Mouse (Mus musculus) megakaryocyte, adult 5-6 weeks (primary cell): ENCODE measurements around the gene 2810006K23Rik. TPM values are rescaled to one million over a fixed set of nuclear protein-coding genes. Genes with fewer than 3 reads are reported as not detected.
A peak's percentile ranks its signal among the peaks of the same experiment; 100 is the strongest.
"Not testable (repeated sequence)": the region's sequence is repeated elsewhere in the genome, so short reads cannot be mapped to it uniquely, and the experiment has no call there.

ENCODE experiments used
- ATAC-seq: 2 replicates; pipeline ENCODE4 v1.8.0; 2016; ENCODE audit warnings: mild to moderate bottlenecking, inconsistent platforms; ENCODE audit not compliant: poor library complexity, severe bottlenecking
- total RNA-seq, 2 experiments: library from RNA; stranded (forward) in 1 of 2; stranded (reverse) in 1 of 2; fragments of 153-499, 151-499 nt in 1 of 2; fragments of 221-1000, 200-1000 nt in 1 of 2; gene quantifications; 2 replicates each; pipeline versions ENCODE4 v1.2.3 to v1.2.4; 2015 to 2017

2810006K23Rik gene
- total RNA-seq (2015) = 4.6 and 9.0 TPM in 2 replicates
- 7.6 and 14.2 TPM in 2 replicates for total RNA-seq (2017)

- peak; percentile 92 for ATAC-seq
Observed at GRCm38 (mm10) chr5:124327510-124328364, at the start of gene 2810006K23Rik, which contains the start of gene Mphosph9. TSS of gene 2810006K23Rik (plus strand) at chr5:124328089. TSS of gene Mphosph9 (minus strand) at chr5:124327972.

- no peak for ATAC-seq
Observed at GRCm38 (mm10) chr5:124282854-124283253, 45.0 kb upstream of the 2810006K23Rik start.

DNA sequence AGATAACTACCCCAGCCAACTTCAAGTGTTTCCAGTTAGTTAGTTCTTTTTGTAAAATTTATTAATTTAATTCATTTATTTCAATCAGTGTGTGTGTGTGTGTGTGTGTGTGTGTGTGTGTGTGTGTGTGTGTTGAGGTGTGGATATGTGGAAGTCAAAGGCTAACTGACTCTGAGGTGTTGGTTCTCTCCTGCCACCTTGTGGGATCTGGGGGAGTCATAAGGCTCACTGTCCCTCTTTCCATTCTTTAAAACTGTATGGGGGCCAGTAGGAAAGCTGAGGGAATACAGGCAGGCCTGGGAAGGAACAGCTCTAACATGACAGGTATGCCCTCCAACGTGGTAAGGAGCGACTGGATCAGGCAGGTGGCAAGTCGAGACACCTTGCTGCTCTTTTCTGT is 43.6 kb upstream of the 2810006K23Rik start:
- ATAC-seq = no peak

GRCm38 (mm10) chr5:124287616-124288247 is 40.2 kb upstream of the 2810006K23Rik start:
- ATAC-seq = no peak

DNA sequence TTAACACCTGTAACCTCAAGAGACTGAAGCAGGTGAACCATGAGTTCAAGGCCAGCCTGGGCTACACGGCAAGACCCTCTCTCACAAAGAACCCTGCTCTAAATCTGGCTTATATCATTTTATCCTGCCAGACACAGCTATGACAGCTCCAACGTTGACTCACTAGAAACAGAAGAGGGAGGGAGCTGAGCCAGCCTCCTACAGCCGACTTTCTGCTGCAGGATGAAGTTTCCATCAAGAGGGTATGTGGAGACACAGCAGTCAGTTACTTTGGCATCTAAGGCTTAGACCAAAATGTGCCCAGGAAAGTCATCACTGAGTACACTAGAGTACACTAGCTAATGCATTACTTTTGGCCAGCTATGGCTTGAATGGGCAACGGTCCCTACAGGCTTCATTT is 37.7 kb upstream of the 2810006K23Rik start:
- no peak for ATAC-seq

- ATAC-seq = no peak
Observed at GRCm38 (mm10) chr5:124293967-124294366, 33.9 kb upstream of the 2810006K23Rik start.

DNA sequence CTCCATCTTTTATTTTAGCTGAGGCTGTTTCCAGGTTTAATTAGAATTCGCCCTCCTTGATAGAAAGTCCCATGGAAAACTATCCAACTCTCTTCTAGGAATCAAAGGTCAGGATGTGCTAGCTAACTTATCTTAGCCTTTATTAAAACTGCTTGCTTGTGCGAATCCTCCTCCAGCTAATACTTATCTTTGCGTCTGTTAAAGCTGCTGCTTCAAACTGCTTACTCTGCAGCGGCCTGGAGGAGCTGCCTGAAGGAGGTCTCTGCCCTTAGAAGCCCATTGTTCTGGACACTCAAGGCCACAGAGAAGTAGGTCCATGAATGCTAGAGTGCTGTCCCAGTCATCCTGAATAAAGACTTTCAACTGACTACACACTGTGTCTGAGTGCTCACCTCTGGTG is 31.4 kb upstream of the 2810006K23Rik start:
- no peak for ATAC-seq

- ATAC-seq = not testable (repeated sequence)
Observed at GRCm38 (mm10) chr5:124299307-124299706, 28.6 kb upstream of the 2810006K23Rik start.

DNA sequence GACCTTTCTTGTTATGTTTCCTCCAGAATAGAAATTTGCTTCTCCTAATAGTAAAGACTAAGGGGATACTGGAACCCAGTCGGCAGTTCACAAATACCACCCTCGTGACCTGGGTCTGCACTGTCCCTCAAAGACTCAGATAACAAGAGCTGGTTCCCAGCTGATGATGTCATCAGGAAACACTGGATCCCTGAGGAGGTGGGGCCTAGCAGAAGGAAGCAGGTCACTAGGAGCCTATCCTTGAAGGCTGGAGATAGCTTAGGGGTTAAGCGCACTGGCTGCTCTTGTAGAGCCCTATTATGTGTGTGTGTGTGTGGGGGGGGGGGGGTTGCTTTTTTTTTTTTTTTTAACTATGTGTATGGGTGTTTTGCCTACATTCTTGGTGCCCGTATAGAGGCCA is 27.8 kb upstream of the 2810006K23Rik start:
- no peak for ATAC-seq

- not testable (repeated sequence) for ATAC-seq
Observed at GRCm38 (mm10) chr5:124302853-124303252, 25.0 kb upstream of the 2810006K23Rik start.

GRCm38 (mm10) chr5:124309155-124309554 is 18.7 kb upstream of the 2810006K23Rik start:
- no peak for ATAC-seq

DNA sequence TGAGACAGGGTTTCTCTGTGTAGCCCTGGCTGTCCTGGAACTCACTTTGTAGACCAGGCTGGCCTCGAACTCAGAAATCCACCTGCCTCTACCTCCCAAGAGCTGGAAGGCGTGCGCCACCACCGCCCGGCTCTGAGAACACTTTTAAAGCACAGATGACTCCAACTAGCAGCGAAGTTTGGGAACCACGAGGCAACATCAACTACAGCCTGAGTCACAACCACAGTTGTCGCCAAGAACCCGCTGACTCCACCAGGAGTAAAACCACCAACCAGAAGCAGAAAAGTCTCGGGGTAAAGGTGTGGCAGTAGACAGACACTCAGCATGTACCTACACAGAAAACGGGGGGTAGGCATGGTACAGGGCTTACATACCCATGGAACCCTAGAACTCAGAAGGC is 17.8 kb upstream of the 2810006K23Rik start:
- no peak for ATAC-seq

DNA sequence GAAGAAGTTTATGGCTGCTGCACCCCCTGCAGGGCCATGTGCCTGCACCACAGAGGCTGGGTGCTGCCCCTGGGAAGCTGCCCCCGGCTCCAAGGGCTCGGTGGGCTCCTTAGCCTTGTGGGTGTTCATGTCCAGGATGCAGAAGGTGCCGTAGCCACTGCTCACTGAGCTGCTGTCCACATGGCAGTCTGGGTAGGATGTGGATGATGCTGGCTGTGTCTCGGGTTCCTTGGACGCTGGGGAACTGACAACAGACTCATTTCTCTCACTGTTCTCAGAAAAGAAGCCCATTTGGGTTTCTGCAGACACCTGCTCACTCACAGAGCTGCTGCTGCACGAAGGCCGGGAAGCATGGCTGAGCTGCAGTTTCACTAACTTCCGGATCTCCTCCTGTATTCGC is 12.4 kb upstream of the 2810006K23Rik start:
- ATAC-seq = no peak

DNA sequence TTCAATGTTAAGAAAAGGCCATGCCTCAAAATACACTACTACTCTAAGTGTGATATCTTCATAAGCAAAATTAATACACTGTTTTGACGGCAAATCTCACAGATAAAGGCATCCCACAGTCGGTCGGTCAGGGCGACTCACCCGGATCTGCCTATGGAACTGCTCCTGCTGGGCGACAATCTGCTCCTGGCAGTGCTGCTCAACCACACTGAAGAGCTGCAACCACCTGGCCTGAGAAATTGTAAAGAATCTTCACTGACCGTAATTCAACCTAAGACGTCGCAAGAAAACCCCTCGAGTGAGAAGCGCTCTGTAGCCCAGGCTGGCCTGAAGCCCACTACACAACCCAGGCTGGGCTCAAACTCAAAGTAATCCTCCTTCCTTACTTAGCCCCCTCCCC is 11.9 kb upstream of the 2810006K23Rik start:
- ATAC-seq = no peak

DNA sequence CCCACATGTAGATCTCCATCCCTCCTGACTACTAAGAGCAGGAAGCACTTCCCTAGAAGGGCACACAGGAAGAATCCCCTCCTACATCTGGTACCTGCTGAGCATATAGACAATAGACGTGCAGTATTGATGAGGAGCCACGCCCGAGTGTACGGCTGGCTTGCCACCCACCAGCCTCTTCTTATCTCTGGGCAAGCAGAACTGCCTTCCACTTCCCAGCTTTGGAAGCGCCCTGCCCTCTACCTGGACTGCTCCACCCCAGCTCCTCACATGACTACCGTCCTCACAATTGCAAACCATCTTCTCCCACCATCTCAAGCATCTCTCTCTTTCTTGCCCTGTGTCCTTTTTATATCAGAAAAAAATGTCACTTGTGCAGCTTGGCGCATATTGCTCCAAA is 10.2 kb upstream of the 2810006K23Rik start:
- ATAC-seq = no peak

DNA sequence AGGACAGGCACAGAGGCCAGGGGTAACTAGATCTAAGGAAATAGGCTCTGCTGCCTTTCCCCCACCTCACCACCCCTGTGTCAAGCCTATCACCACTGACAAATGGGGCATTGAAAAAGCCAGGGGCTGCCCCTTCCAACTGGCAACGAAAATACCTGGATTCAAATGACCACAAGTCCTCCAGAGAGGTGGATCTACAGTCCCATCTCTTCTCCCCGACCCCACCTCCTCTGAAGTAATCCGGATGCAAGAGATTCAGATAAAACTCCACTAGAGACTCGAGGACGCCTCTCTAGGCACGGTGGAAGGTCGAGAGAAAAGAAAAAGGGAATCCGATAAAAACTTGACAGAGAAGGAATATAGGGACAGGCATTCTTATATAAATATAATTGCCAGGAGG is 1.1 kb upstream of the 2810006K23Rik start:
- no peak for ATAC-seq

DNA sequence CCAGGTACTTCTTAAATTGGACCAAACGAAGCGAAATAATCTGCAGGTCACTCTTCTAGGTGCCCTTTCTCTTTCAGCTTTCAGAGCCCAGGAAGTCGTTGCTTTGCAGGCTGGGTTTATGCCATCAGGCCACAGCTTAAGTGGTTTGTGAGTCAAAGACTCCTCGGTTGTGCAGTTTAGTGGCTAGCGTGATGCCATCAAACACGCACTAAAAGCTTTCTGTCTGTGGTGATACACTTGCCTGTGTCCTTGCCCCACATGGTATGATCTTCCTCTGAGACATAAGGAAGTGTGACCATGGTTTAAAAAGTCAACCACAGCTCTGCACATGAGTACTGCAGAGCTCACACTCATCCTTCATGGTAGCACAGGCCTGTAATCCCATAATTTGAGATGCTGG is 2.2 kb downstream of the 2810006K23Rik start:
- ATAC-seq = no peak

DNA sequence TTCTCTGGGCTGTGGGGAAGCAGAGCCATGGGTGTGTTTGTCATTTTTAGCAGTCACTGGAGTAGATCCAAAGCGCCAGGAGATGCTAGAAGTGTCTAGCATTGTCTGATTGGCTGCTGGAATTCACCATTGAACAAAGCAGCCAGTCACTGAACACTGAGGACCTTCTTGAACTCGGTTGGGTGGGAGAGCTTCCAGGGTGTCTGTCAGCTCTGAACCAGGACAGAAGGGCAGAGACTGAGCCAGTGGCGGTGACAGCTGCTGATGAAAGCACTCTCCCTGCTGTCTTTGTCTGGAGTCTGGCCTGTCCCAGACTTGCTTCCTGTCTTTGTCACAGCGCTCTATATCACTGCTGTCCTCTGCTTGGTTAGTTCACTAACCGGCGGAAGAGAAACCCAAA is 6.5 kb downstream of the 2810006K23Rik start:
- ATAC-seq = no peak

GRCm38 (mm10) chr5:124337103-124337502 is 9.2 kb downstream of the 2810006K23Rik start:
- no peak for ATAC-seq

DNA sequence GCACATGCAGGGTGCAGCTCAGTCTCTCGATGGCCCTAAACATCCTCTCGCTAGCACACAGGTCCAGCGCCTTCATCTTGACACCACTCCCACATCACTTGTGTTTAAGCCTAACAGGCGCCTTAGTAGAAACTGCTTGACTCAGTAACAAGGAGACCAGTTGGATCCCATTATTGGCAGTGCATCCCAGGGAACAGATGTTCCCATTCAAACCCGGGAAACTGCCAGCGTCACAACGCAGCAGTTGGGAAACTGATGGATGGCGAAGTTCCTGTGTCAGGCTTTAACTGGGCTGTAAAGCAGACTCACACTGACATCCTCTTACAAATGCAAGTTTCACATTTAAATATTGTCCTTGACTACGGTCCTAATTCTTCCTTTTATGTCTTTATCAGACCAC is 10.0 kb downstream of the 2810006K23Rik start:
- ATAC-seq = no peak

DNA sequence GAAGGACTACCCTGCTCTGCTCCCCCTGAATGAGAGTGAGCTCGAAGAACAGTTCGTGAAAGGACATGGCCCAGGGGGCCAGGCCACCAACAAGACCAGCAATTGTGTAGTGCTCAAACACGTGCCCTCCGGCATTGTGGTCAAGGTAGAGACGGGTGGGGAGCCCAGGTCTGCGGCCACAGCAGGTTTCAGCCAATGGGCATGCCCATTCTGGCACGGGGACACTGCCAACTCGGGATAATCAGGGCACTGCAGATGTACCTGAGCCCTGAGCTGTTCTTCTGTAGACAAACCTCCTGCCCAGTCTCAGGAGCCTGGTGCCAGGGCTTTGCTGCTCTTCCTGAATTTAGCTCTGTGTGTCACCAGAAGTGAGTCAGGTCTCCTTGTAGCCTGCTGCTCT is 10.9 kb downstream of the 2810006K23Rik start:
- no peak for ATAC-seq

DNA sequence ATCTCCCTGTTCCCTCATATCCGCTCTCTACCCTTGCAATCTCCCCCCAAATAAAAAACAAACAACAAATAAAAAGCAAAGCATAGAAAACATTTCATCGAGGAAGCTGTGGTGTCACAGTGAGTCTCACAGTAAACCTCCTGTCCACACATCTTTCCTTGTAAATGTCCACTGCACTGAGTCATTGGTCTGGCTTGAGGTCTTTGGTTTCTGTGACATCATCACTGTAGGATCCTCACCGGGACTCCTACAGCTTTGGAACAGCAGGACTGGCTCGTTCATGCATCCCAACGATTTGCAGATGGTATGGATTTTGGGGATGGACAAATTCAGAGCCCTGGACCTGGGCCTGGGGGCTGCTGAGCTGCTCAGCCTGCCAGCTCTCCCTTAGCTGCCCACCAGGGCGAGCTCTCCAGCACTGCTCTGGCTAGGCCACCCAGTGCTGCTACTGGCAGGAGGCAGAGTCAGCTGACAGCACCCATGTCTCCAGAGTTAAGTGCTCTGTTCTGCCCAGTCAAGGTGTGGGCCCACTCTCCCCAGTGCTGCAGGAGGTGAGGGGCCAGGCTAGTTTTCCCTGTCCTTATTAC is 14.0 kb downstream of the 2810006K23Rik start:
- not testable (repeated sequence) for ATAC-seq
